Mouse (Mus musculus) neural tube, embryonic 11.5 days (tissue): Measurements from ENCODE around the gene Rrad. TPM values are rescaled to one million over a fixed set of nuclear protein-coding genes. Genes with fewer than 3 reads are reported as not detected.

Source experiments
- ATAC-seq: fragments of 200-750 bp; cut with Nextera tagmentation; 2 replicates; pipeline ENCODE4 v1.8.0; 2017; ENCODE audit warnings: moderate number of reproducible peaks, mild to moderate bottlenecking, moderate TSS enrichment, moderate library complexity; ENCODE audit not compliant: insufficient read depth, low FRiP score, low TSS enrichment
- DNase-seq: peaks from one replicate; pipeline ENCODE4 v3.0.0-alpha.2; 2015; ENCODE audit warnings: low spot score
- H3K27ac ChIP-seq: fragments of 300-500 bp; sonication (generic); 2 replicates; pipeline ENCODE4 v1.5.1; 2014; ENCODE audit warnings: low read depth, mild to moderate bottlenecking, low read length
- H3K27me3 ChIP-seq: fragments of 300-500 bp; sonication (generic); 2 replicates; pipeline ENCODE4 v1.6.1; 2014; ENCODE audit warnings: mild to moderate bottlenecking, low read length, mixed read lengths; ENCODE audit not compliant: control insufficient read depth, insufficient read depth
- H3K36me3 ChIP-seq: fragments of 300-500 bp; sonication (generic); 2 replicates; pipeline ENCODE4 v1.6.1; 2014; ENCODE audit warnings: mild to moderate bottlenecking, low read length, moderate library complexity, mixed read lengths; ENCODE audit not compliant: control insufficient read depth, insufficient read depth
- H3K4me1 ChIP-seq: fragments of 300-500 bp; sonication (generic); 2 replicates; pipeline ENCODE4 v1.6.1; 2014; ENCODE audit warnings: low read length, mixed read lengths; ENCODE audit not compliant: control insufficient read depth, insufficient read depth
- H3K4me2 ChIP-seq: fragments of 300-500 bp; sonication (generic); 2 replicates; pipeline ENCODE4 v1.6.1; 2014; ENCODE audit warnings: low read depth, mild to moderate bottlenecking, moderate library complexity
- H3K4me3 ChIP-seq: fragments of 300-500 bp; sonication (generic); 2 replicates; pipeline ENCODE4 v1.5.1; 2014; ENCODE audit warnings: low read depth, low read length
- H3K9ac ChIP-seq: fragments of 300-500 bp; sonication (generic); 2 replicates; pipeline ENCODE4 v1.6.1; 2014; ENCODE audit warnings: mild to moderate bottlenecking, low read length
- H3K9me3 ChIP-seq: fragments of 300-500 bp; sonication (generic); 2 replicates; pipeline ENCODE4 v1.6.1; 2016; ENCODE audit warnings: low read length; ENCODE audit not compliant: control insufficient read depth
- WGBS: fragments of 180-500 bp; shearing (Covaris S2); extraction: QIAGEN DNeasy Blood & Tissue Kit; methylation state at CpG from one replicate; pipeline ENCODE4 v1.1.7; 2014; 5-methylcytosine and 5-hydroxymethylcytosine counted together
- polyA plus RNA-seq: library from polyadenylated mRNA; unstranded; fragments of >200 nt; fragmentation: Nextera tagmentation; extraction: Ambion mirVana; gene quantifications from 2 replicates; pipeline ENCODE4 v1.2.1, GENCODE M21; 2014

The Rrad gene
- polyA plus RNA-seq, 1 experiment from 2014 or later, result 2.9 TPM

GRCm38 (mm10) chr8:104628402-104628801 lies 2.7 kb downstream of the Rrad start:
- H3K27ac ChIP-seq, result no peak overlapping the region
- 95% methylated on average over 21 of the region's 21 CpGs for WGBS
- DNase-seq (no peak), ATAC-seq (no peak)
- H3K4me3 ChIP-seq, result no peak overlapping the region
- no peaks in the 10 kb centered on the region for H3K4me1 ChIP-seq
- H3K9ac ChIP-seq, result no peak overlapping the region
- H3K27me3 ChIP-seq, result peaks cover 21% of the 10 kb centered on the region
- H3K9me3 ChIP-seq, result no peaks in the 10 kb centered on the region
- no peaks in the 10 kb centered on the region for H3K36me3 ChIP-seq
- no peak overlapping the region for H3K4me2 ChIP-seq

GRCm38 (mm10) chr8:104627065-104627740 lies 3.9 kb downstream of the Rrad start:
- Histone ChIP-seq H3K9ac (no peak overlapping the region), H3K27me3 (peaks cover 21% of the 10 kb centered on the region), H3K4me3 (no peak overlapping the region), H3K4me2 (no peak overlapping the region), H3K4me1 (no peaks in the 10 kb centered on the region), H3K27ac (no peak overlapping the region), H3K36me3 (no peaks in the 10 kb centered on the region), H3K9me3 (no peaks in the 10 kb centered on the region)
- 71% methylated on average over 2 of the region's 4 CpGs for WGBS
- DNase-seq (no peak), ATAC-seq (no peak)

DNA sequence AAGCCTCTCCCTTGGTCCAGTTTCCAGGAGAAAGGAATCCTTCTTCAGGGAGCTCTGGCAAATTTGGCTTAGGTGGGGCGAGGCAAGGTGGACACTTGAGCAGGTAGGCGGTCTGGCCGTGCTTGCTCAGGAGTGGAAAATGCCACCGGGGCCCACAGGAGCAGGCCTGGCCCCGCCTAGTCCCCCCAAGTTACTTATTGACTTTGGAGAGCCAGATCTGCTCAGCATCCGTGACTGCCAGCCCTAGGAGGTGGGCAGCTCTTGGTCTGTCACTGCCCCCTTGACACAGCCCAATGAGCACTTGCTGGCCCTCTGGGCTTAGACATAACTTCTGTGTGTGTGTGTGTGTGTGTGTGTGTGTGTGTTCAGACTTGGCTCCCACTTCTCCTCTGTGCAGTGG lies 7.0 kb downstream of the Rrad start, which contains the start of gene Cdh16:
Gene Cdh16 (minus strand): TSS at position 236 of the 400 bp plus-strand sequence.
- Histone ChIP-seq H3K36me3 (no peaks in the 10 kb centered on the region), H3K27ac (no peak within 1 kb of the TSS), H3K4me1 (no peaks in the 10 kb centered on the region), H3K9ac (no peak within 1 kb of the TSS), H3K9me3 (no peaks in the 10 kb centered on the region), H3K27me3 (peaks cover 2% of the 10 kb centered on the region; the same call in 1 of the 2 replicates), H3K4me3 (no peak within 1 kb of the TSS), H3K4me2 (no peak within 1 kb of the TSS)
- 77% methylated on average over 6 of the region's 6 CpGs for WGBS
- ATAC-seq, result no peak
- no peak for DNase-seq

DNA sequence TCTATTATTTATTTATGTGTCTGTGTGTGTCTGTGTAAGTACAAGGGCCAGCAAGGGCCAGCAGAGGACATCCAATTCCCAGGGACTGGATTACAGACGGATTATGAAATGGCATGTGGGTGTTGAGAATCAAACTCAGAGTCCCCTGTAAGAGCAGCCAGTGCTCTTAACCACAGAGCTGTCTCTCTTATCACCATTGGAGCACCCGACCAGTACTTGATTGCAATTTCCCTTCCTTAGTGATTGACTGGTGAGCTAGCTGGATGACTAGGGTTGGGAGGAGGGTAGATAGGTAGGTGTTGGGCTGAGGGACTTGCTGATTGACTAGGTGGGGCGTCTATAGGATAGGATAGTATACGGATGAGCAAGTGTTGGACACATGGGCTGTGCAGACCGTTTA lies 10.4 kb downstream of the Rrad start:
- ATAC-seq (no peak), DNase-seq (no peak)
- Histone ChIP-seq H3K36me3 (no peaks in the 10 kb centered on the region), H3K4me2 (no peak overlapping the region), H3K9me3 (no peaks in the 10 kb centered on the region), H3K4me3 (no peak overlapping the region), H3K27me3 (no peaks in the 10 kb centered on the region), H3K4me1 (no peaks in the 10 kb centered on the region), H3K27ac (no peak overlapping the region), H3K9ac (no peak overlapping the region)
- WGBS, result 74% methylated on average over 5 of the region's 5 CpGs

GRCm38 (mm10) chr8:104613119-104613518 lies 18.0 kb downstream of the Rrad start:
- 80% methylated on average over 4 of the region's 4 CpGs for WGBS
- no peak for DNase-seq
- H3K27ac ChIP-seq, result no peak overlapping the region
- no peak overlapping the region for H3K9ac ChIP-seq
- no peak for ATAC-seq
- no peaks in the 10 kb centered on the region for H3K4me1 ChIP-seq
- no peaks in the 10 kb centered on the region for H3K36me3 ChIP-seq
- H3K27me3 ChIP-seq, result no peaks in the 10 kb centered on the region
- no peak overlapping the region for H3K4me2 ChIP-seq
- no peaks in the 10 kb centered on the region for H3K9me3 ChIP-seq
- H3K4me3 ChIP-seq, result no peak overlapping the region

GRCm38 (mm10) chr8:104611613-104612012 lies 19.5 kb downstream of the Rrad start:
- H3K27ac ChIP-seq, result no peak overlapping the region
- no peak overlapping the region for H3K4me2 ChIP-seq
- no peak for DNase-seq
- H3K4me3 ChIP-seq, result no peak overlapping the region
- H3K9me3 ChIP-seq, result no peaks in the 10 kb centered on the region
- no peak overlapping the region for H3K9ac ChIP-seq
- H3K4me1 ChIP-seq, result no peaks in the 10 kb centered on the region
- no peak for ATAC-seq
- WGBS, result 75% methylated on average over 4 of the region's 4 CpGs
- H3K36me3 ChIP-seq, result no peaks in the 10 kb centered on the region
- H3K27me3 ChIP-seq, result no peaks in the 10 kb centered on the region

DNA sequence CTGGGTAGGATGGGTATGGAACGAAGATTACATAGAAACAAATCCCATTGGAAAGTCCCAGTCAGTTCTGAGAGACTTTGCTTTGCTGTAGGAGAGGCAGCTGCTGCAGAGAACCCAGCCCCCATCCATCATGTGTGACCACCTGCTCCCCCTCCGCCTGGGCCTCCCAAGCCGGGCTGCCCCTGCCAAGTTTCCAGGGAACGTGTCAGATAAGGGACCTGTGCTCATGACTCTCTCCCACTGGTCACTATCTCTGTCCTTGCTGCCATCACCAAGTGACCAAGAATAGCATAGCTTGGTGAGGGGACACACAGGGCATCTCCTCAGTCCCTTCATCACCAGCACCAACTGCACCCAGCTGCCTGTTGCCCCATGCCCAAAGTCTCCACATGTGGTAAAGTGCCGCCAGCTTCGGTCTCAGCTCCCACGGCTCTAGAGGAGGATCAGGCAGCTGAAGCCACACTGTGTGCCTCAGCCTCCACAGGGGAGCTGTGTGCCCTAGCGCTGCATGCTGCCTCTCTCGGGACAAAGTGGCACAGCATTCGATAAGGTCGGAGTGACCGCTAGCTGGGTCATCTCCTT lies 20.9 kb downstream of the Rrad start:
- WGBS, result 79% methylated on average over 12 of the region's 12 CpGs

DNA sequence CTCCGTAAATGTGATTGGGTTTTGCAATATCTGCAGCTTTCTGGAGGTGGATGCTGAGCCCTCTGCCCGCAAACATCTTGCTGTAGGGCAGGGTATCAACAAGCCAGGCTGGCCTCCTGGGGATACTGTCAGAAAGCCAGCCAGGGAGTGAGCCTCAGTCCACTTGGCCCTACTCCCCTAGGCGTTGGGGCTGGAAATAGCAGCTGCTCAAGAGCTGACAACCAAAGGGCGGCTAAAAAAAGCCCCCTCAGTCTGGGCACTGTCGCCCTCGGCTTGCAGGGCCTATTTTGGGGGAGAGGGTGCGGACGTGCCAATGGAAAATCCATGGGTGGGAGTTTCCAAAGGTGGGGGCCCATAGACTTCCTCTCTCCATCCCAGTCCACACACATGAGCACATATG lies 21.9 kb downstream of the Rrad start:
- Histone ChIP-seq H3K9ac (no peak overlapping the region), H3K27ac (no peak overlapping the region), H3K4me1 (no peaks in the 10 kb centered on the region), H3K9me3 (no peaks in the 10 kb centered on the region), H3K27me3 (no peaks in the 10 kb centered on the region), H3K36me3 (no peaks in the 10 kb centered on the region), H3K4me2 (no peak overlapping the region), H3K4me3 (no peak overlapping the region)
- no peak for ATAC-seq
- 83% methylated on average over 8 of the region's 8 CpGs for whole genome bisulfite sequencing
- DNase-seq, result no peak

More for the DNA sequence above, 20.9 kb downstream of the Rrad start:
- Histone ChIP-seq H3K4me3 (no peak overlapping the region), H3K9me3 (no peaks in the 10 kb centered on the region), H3K4me1 (no peaks in the 10 kb centered on the region), H3K9ac (no peak overlapping the region), H3K4me2 (no peak overlapping the region), H3K36me3 (no peaks in the 10 kb centered on the region), H3K27me3 (no peaks in the 10 kb centered on the region), H3K27ac (no peak overlapping the region)
- ATAC-seq (no peak), DNase-seq (peak; percentile 20)

DNA sequence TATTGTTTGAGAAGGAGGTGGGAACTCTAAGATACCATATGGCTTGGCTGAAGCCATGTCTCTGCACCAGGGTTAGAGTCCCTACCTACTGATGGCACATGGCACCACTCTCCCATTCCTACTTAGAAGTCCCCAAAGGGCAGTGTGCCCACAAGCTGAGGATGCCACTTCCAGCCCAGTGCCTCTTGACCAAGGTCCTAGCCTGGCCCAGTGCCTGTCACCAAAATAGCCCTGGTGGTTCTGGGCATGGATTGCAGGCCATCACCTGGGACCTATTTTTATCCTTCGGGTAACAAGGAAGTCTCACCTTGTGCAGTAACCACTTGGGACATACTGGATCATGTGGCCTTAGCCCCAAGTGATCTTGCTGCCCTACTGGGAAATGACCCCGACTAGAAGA lies 23.2 kb downstream of the Rrad start:
- DNase-seq (no peak), ATAC-seq (no peak)
- WGBS, result 87% methylated on average over 2 of the region's 2 CpGs

More for the DNA sequence above, 23.2 kb downstream of the Rrad start:
- Histone ChIP-seq H3K4me2 (no peak overlapping the region), H3K27me3 (no peaks in the 10 kb centered on the region), H3K4me1 (no peaks in the 10 kb centered on the region), H3K9ac (no peak overlapping the region), H3K4me3 (no peak overlapping the region), H3K9me3 (no peaks in the 10 kb centered on the region), H3K36me3 (no peaks in the 10 kb centered on the region), H3K27ac (no peak overlapping the region)
